Mouse (Mus musculus): ENCODE measurements around the gene Ccdc188.

- TF ChIP-seq GATA1 (IDR thresholded peaks at IDR 0.05; ENCODE audit: borderline replicate concordance, low read length), result no peak
- TF ChIP-seq FLI1 (IDR thresholded peaks at IDR 0.05; ENCODE audit: low read length), result no peak
Measured at GRCm38 (mm10) chr16:18228856-18229255, 11.2 kb downstream of the Ccdc188 start.

Data from megakaryocyte, embryonic 14.5 days (primary cell).